ENCODE assay signal across 8 mouse cellular contexts in the genomic region with DNA sequence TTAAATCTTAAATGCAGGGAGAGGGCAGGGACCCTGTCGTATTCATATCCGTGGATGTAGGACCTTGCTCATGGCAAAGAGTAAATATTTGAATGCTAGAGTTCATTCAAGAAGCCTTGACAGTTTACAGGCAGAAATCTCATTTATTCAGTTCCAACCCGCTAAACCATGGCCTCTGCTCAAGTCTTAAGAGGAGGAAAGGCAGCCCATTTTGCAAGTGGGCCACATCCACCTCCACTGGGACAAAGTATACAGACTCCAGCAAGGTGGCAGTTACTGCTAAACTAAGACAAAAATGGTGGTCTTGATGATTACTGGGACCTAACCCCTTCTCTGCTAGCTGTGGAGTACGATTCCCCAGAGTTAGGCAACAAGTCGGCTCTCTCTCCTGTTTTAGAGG. TPM values are rescaled to one million over a fixed set of nuclear protein-coding genes. Genes with fewer than 3 reads are reported as not detected.
A peak's percentile ranks its signal among the peaks of the same experiment; 100 is the strongest.
DNase-seq lines count a peak whose midpoint lies in the region; ATAC-seq and TF ChIP-seq lines count a peak whose summit lies in the region.

No protein-coding gene starts in this region.

- no peaks in the 10 kb centered on the region for H3K27me3 ChIP-seq in heart, embryonic 16.5 days (ENCODE audit: control insufficient read depth, insufficient read depth, low read length)
- no peaks in the 10 kb centered on the region for H3K27me3 ChIP-seq in hindbrain, embryonic 16.5 days (replicated peaks; ENCODE audit: control insufficient read depth, insufficient read depth, low read length)
- H3K27me3 ChIP-seq in midbrain, embryonic 15.5 days (replicated peaks), result no peaks in the 10 kb centered on the region

- H3K4me1 ChIP-seq in heart, embryonic 16.5 days (ENCODE audit: control insufficient read depth, insufficient read depth, low read length), result peaks cover 3% of the 10 kb centered on the region; the same call in 1 of the 2 replicates
- H3K4me1 ChIP-seq in bone marrow macrophage, adult 2 months (ENCODE audit: control insufficient read depth, insufficient read depth, low read length), result peaks cover 16% of the 10 kb centered on the region
- peaks cover 4% of the 10 kb centered on the region for H3K4me1 ChIP-seq in hindbrain, embryonic 16.5 days (ENCODE audit: control insufficient read depth, insufficient read depth, low read depth, low read length)
- H3K4me1 ChIP-seq in midbrain, embryonic 15.5 days, result peaks cover 7% of the 10 kb centered on the region; the same call in 1 of the 2 replicates

- peak overlapping the region; percentile 94 for H3K27ac ChIP-seq in heart, embryonic 16.5 days (ENCODE audit: low read length)
- peak overlapping the region; percentile 98 for H3K27ac ChIP-seq in bone marrow macrophage, adult 2 months (ENCODE audit: insufficient read depth, low read depth, low read length)
- peak overlapping the region; percentile 96; the same call in 1 of the 2 replicates for H3K27ac ChIP-seq in hindbrain, embryonic 16.5 days (ENCODE audit: low read depth, low read length)
- H3K27ac ChIP-seq in midbrain, embryonic 15.5 days, result peak overlapping the region; percentile 91; the same call in 1 of the 2 replicates

- H3K4me3 ChIP-seq in heart, embryonic 16.5 days (ENCODE audit: low read length), result peak overlapping the region; percentile 68
- H3K4me3 ChIP-seq in bone marrow macrophage, adult 2 months (ENCODE audit: insufficient read depth, low read length), result peak overlapping the region; percentile 87
- peak overlapping the region; percentile 74 for H3K4me3 ChIP-seq in hindbrain, embryonic 16.5 days (ENCODE audit: low read length)
- H3K4me3 ChIP-seq in midbrain, embryonic 15.5 days, result peak overlapping the region; percentile 57

- no peak for ATAC-seq in heart, embryonic 16.5 days (replicated peaks; ENCODE audit: extremely low read depth, insufficient read depth, low FRiP score)
- ATAC-seq in hindbrain, embryonic 16.5 days, result no peak
- ATAC-seq in midbrain, embryonic 15.5 days (replicated peaks), result 0 out of 2 replicates have a peak, but pooled peaks have one; percentile 10
- no peak for ATAC-seq in inflammation-experienced regulatory T-cells, adult 6 months

- no peak for TF ChIP-seq POLR2A in bone marrow macrophage, adult 2 months (IDR thresholded peaks at IDR 0.05; ENCODE audit: borderline replicate concordance, low read depth, low read length)

- no peak for DNase-seq in heart, adult 18-20 months
- no peak for DNase-seq in left cerebral cortex, adult 18-20 months (ENCODE audit: low spot score in 2 of 2)
- no peak for DNase-seq in gastrocnemius, postnatal 25 days

- H3K4me2 ChIP-seq in heart, embryonic 16.5 days (ENCODE audit: low read depth, low read length), result peak overlapping the region; percentile 68
- H3K4me2 ChIP-seq in hindbrain, embryonic 16.5 days (ENCODE audit: low read length), result peak overlapping the region; percentile 69
- H3K4me2 ChIP-seq in midbrain, embryonic 15.5 days, result peak overlapping the region; percentile 69

- H3K9me3 ChIP-seq in heart, embryonic 16.5 days (replicated peaks; ENCODE audit: control insufficient read depth, low read length), result no peaks in the 10 kb centered on the region
- no peaks in the 10 kb centered on the region for H3K9me3 ChIP-seq in hindbrain, embryonic 16.5 days (ENCODE audit: control insufficient read depth, low read length)
- H3K9me3 ChIP-seq in midbrain, embryonic 15.5 days, result no peaks in the 10 kb centered on the region

- no peaks in the 10 kb centered on the region for H3K36me3 ChIP-seq in heart, embryonic 16.5 days (ENCODE audit: control insufficient read depth, insufficient read depth)
- no peaks in the 10 kb centered on the region for H3K36me3 ChIP-seq in hindbrain, embryonic 16.5 days (ENCODE audit: control insufficient read depth, insufficient read depth, low read length)
- H3K36me3 ChIP-seq in midbrain, embryonic 15.5 days (replicated peaks), result no peaks in the 10 kb centered on the region

- WGBS in heart, embryonic 16.5 days, result 32% methylated on average over 5 of the region's 5 CpGs
- 35% methylated on average over 5 of the region's 5 CpGs for WGBS in hindbrain, embryonic 16.5 days
- 34% methylated on average over 5 of the region's 5 CpGs for WGBS in midbrain, embryonic 15.5 days

- TF ChIP-seq CTCF in bone marrow macrophage, adult 2 months (IDR thresholded peaks at IDR 0.05; ENCODE audit: low read depth, low read length), result no peak

- peak overlapping the region; percentile 80; the same call in 1 of the 2 replicates for H3K9ac ChIP-seq in heart, embryonic 16.5 days (ENCODE audit: low read length)
- peak overlapping the region; percentile 75; the same call in 1 of the 2 replicates for H3K9ac ChIP-seq in hindbrain, embryonic 16.5 days (ENCODE audit: low read depth, low read length)
- H3K9ac ChIP-seq in midbrain, embryonic 15.5 days, result peak overlapping the region; percentile 65

RNA-seq across cellular contexts. Expression of gene Nhej1, which starts 0.4 kb away (rescaled TPM):
- polyA plus RNA-seq in heart, embryonic 16.5 days (2015; fragmentation: Nextera tagmentation; extraction: Ambion mirVana), result 7.5 and 8.8 TPM in 2 replicates
- 1 to 10 TPM; 3.8 to 4.6 TPM for total RNA-seq in heart, adult 18-20 months (2021)
- polyA plus RNA-seq in bone marrow macrophage, adult 2 months (2012; ENCODE audit: insufficient read depth, insufficient read length, missing spikeins), result 5.1 and 6.3 TPM in 2 replicates
- polyA plus RNA-seq in hindbrain, embryonic 16.5 days (2015; fragmentation: Nextera tagmentation; extraction: Ambion mirVana), result 6.6 and 7.2 TPM in 2 replicates
- 5.1 and 6.0 TPM in 2 replicates for polyA plus RNA-seq in midbrain, embryonic 15.5 days (2015; fragmentation: Nextera tagmentation; extraction: Ambion mirVana)
- total RNA-seq in left cerebral cortex, adult 18-20 months (2021), result 1 to 10 TPM; 1.8 to 2.4 TPM
- total RNA-seq in gastrocnemius, postnatal 25 days (2021), result 1 to 10 TPM; 5.3 to 6.1 TPM
- polyA plus RNA-seq in inflammation-experienced regulatory T-cells, adult 6 months (2017; shearing (Covaris generic)), result 1 to 10 TPM; 6.1 to 8.8 (median 7.6) TPM

RNA-seq across cellular contexts. Expression of gene Slc23a3, which starts 8.3 kb away (rescaled TPM):
- 1.1 TPM in 2 replicates for polyA plus RNA-seq in heart, embryonic 16.5 days (2015; fragmentation: Nextera tagmentation; extraction: Ambion mirVana)
- under 1 TPM; 0.32 to 0.49 TPM for total RNA-seq in heart, adult 18-20 months (2021)
- not detected in 2 replicates for polyA plus RNA-seq in bone marrow macrophage, adult 2 months (2012; ENCODE audit: insufficient read depth, insufficient read length, missing spikeins)
- polyA plus RNA-seq in hindbrain, embryonic 16.5 days (2015; fragmentation: Nextera tagmentation; extraction: Ambion mirVana), result not detected in 2 replicates
- polyA plus RNA-seq in midbrain, embryonic 15.5 days (2015; fragmentation: Nextera tagmentation; extraction: Ambion mirVana), result not detected in 2 replicates
- total RNA-seq in left cerebral cortex, adult 18-20 months (2021), result 1 to 10 TPM; 2.0 to 3.9 TPM
- under 1 TPM in 1 of 2 experiments, not detected in 1; 0.13 TPM for total RNA-seq in gastrocnemius, postnatal 25 days (2021)
- under 1 TPM in 1 of 3 experiments, not detected in 2; 0.47 TPM for polyA plus RNA-seq in inflammation-experienced regulatory T-cells, adult 6 months (2017; shearing (Covaris generic))

RNA-seq across cellular contexts. Expression of gene Cnppd1, which starts 17.1 kb away (rescaled TPM):
- polyA plus RNA-seq in heart, embryonic 16.5 days (2015; fragmentation: Nextera tagmentation; extraction: Ambion mirVana), result 39.2 and 40.9 TPM in 2 replicates
- total RNA-seq in heart, adult 18-20 months (2021), result 10 to 100 TPM; 22.5 to 27.4 TPM
- polyA plus RNA-seq in bone marrow macrophage, adult 2 months (2012; ENCODE audit: insufficient read depth, insufficient read length, missing spikeins), result 92.2 and 101 TPM in 2 replicates
- polyA plus RNA-seq in hindbrain, embryonic 16.5 days (2015; fragmentation: Nextera tagmentation; extraction: Ambion mirVana), result 42.3 and 51.7 TPM in 2 replicates
- 58.8 and 61.9 TPM in 2 replicates for polyA plus RNA-seq in midbrain, embryonic 15.5 days (2015; fragmentation: Nextera tagmentation; extraction: Ambion mirVana)
- 10 to 100 TPM; 31.1 to 35.2 TPM for total RNA-seq in left cerebral cortex, adult 18-20 months (2021)
- 10 to 100 TPM; 12.9 to 13.3 TPM for total RNA-seq in gastrocnemius, postnatal 25 days (2021)
- polyA plus RNA-seq in inflammation-experienced regulatory T-cells, adult 6 months (2017; shearing (Covaris generic)), result 100 to 1,000 TPM; 120 to 140 (median 139) TPM

RNA-seq across cellular contexts. Expression of gene Retreg2, which starts 17.2 kb away (rescaled TPM):
- 33.9 TPM in 2 replicates for polyA plus RNA-seq in heart, embryonic 16.5 days (2015; fragmentation: Nextera tagmentation; extraction: Ambion mirVana)
- 10 to 100 TPM; 20.3 to 23.0 TPM for total RNA-seq in heart, adult 18-20 months (2021)
- polyA plus RNA-seq in bone marrow macrophage, adult 2 months (2012; ENCODE audit: insufficient read depth, insufficient read length, missing spikeins), result 107 and 113 TPM in 2 replicates
- 139 and 144 TPM in 2 replicates for polyA plus RNA-seq in hindbrain, embryonic 16.5 days (2015; fragmentation: Nextera tagmentation; extraction: Ambion mirVana)
- polyA plus RNA-seq in midbrain, embryonic 15.5 days (2015; fragmentation: Nextera tagmentation; extraction: Ambion mirVana), result 143 and 153 TPM in 2 replicates
- total RNA-seq in left cerebral cortex, adult 18-20 months (2021), result 100 to 1,000 TPM; 210 to 215 TPM
- 1 to 10 TPM; 7.8 to 9.7 TPM for total RNA-seq in gastrocnemius, postnatal 25 days (2021)
- 10 to 100 TPM; 17.4 to 31.3 (median 20.3) TPM for polyA plus RNA-seq in inflammation-experienced regulatory T-cells, adult 6 months (2017; shearing (Covaris generic))

RNA-seq across cellular contexts. Expression of gene Zfand2b, which starts 43.0 kb away (rescaled TPM):
- 30.4 and 31.7 TPM in 2 replicates for polyA plus RNA-seq in heart, embryonic 16.5 days (2015; fragmentation: Nextera tagmentation; extraction: Ambion mirVana)
- 10 to 100 TPM; 12.1 to 14.1 TPM for total RNA-seq in heart, adult 18-20 months (2021)
- 28.3 and 34.6 TPM in 2 replicates for polyA plus RNA-seq in bone marrow macrophage, adult 2 months (2012; ENCODE audit: insufficient read depth, insufficient read length, missing spikeins)
- polyA plus RNA-seq in hindbrain, embryonic 16.5 days (2015; fragmentation: Nextera tagmentation; extraction: Ambion mirVana), result 39.9 and 43.4 TPM in 2 replicates
- polyA plus RNA-seq in midbrain, embryonic 15.5 days (2015; fragmentation: Nextera tagmentation; extraction: Ambion mirVana), result 38.3 and 41.1 TPM in 2 replicates
- total RNA-seq in left cerebral cortex, adult 18-20 months (2021), result 10 to 100 TPM; 26.3 to 29.1 TPM
- 10 to 100 TPM; 12.8 to 16.8 TPM for total RNA-seq in gastrocnemius, postnatal 25 days (2021)
- 10 to 100 TPM; 45.5 to 56.2 (median 50.2) TPM for polyA plus RNA-seq in inflammation-experienced regulatory T-cells, adult 6 months (2017; shearing (Covaris generic))
